Mouse (Mus musculus) cortical plate, adult 2 months (tissue): ENCODE results near the gene Olfr670.

ENCODE experiments used
- CTCF ChIP-seq: fragments of 200-500 bp; IDR thresholded peaks from 2 replicates; pipeline ENCODE4 v1.5.1; 2011; ENCODE audit warnings: mild to moderate bottlenecking, control low read depth, low read length; ENCODE audit not compliant: insufficient read depth; ENCODE audit errors: extremely low read depth
- POLR2A ChIP-seq: fragments of 200-500 bp; IDR thresholded peaks from 2 replicates; pipeline ENCODE4 v1.6.1; 2011; ENCODE audit warnings: mild to moderate bottlenecking, low read length, control low read depth; ENCODE audit not compliant: insufficient read depth; ENCODE audit errors: extremely low read depth

- no peak for TF ChIP-seq POLR2A
- no peak for TF ChIP-seq CTCF
Observed at GRCm38 (mm10) chr7:105001929-105002328, 39.5 kb upstream of the Olfr670 start, which contains the start of gene Olfr672.
